Mouse (Mus musculus) adrenal gland, adult 10 weeks (tissue): Measurements from ENCODE around the gene Cdh8. TPM values are rescaled to one million over a fixed set of nuclear protein-coding genes. Genes with fewer than 3 reads are reported as not detected.

Experiments used
- polyA plus RNA-seq: library from polyadenylated mRNA; stranded (reverse); fragments of 350-450 nt; fragmentation: Illumina TruSeq; extraction: RNeasy Lipid Tissue Mini Kit (QIAGEN cat#74804); gene quantifications from one replicate; pipeline ENCODE4 v1.2.3, GENCODE M21; 2014; ENCODE audit warnings: low read depth, low replicate concordance

Gene Cdh8
- polyA plus RNA-seq = not detected

GRCm38 (mm10) chr8:99415966-99416781, at the start of gene Cdh8:
Gene Cdh8 (minus strand): TSS chr8:99416471.

